Mouse (Mus musculus): ENCODE results near the gene Tcf7. TPM values are rescaled to one million over a fixed set of nuclear protein-coding genes. Genes with fewer than 3 reads are reported as not detected.

Tcf7 gene
- 38.8 and 66.2 TPM in 2 replicates for polyA plus RNA-seq (2012; ENCODE audit: low replicate concordance)

GRCm38 (mm10) chr11:52282774-52283595, at the start of gene Tcf7:
Tcf7 (minus strand) TSS chr11:52283014.

DNA sequence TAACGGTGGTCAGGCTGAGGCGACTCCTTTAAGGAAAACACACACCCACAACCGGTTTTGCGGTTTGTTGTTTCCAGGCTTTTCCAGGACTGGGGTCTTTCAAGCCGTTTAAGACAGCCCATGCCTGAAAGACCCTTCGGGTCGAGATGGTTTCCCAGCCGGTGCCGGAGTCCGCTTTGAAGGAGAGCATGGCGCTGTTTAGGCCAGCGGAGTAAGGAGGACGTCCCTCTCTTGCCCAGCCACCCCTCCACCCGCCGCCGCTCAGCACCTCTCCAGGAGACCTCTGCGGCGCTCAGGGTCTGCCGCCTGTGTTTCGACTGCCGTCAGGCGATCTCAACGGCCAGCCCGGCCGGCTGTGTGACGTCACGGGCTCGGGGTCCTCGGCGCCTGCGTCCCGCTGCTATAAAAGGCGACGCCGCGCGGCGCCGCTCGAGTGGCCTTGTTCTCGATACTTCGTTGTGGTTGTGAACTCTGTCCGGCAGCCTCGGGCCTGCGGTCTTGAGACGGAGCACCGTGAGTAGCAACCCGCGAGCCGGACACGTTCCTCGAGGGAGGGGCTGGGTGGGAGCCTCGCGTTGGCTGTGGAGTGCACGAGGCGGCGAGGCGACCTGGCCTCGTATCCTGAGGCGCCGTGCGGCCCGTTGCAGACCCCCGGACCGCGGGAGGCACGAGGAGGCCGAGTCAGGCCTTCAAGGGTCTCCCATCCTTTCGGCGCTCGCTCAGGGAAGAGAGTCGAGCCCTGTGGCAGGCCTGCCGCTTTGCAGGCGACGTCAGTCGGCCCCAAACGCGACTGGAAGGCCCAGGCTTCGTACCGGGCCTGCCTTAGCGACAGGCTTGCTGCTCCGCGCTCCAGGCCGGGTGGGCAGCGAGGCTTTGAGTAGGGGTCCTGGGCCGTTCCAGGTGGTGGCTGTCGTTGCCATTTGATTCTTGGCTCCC, 50.9 kb downstream of the Tcf7 start, which contains the start of gene Skp1a:
Gene Skp1a (plus strand): TSS at position 390 of the 936 bp plus-strand sequence.

DNA sequence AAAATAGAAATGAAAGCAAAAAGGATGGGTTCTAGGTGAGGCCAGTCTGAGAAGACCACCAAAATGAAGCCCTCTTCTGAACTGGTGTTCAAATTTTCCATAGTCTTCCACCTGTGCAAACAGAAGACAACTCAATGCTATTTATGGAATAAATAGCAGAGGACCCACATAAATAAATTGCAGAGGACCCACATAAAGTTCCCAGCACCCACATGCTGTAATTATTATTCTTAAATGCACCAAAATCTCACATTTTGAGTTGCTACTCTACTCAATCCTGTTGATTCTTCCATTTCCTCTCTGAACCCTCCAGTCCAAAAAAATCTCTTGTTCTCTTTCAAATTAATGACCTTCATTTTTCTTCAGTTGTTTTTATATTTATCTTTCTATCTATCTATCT, 68.9 kb downstream of the Tcf7 start, which contains the start of gene Olfr1371:
Gene Olfr1371 (minus strand): TSS at position 101 of the 400 bp plus-strand sequence.

Other genes with a start within 250 kb of the Tcf7 start
- 8.8 and 12.8 TPM in 2 replicates for gene Ppp2ca, start 184.3 kb downstream of the Tcf7 start, polyA plus RNA-seq (2012; ENCODE audit: low replicate concordance)
- not detected in 2 replicates for gene Olfr1373, start 137.5 kb downstream of the Tcf7 start, polyA plus RNA-seq (2012; ENCODE audit: low replicate concordance)
- gene Olfr1371, start 69.0 kb downstream of the Tcf7 start, polyA plus RNA-seq (2012; ENCODE audit: low replicate concordance) = not detected in 2 replicates
- gene Skp1a, start 51.0 kb downstream of the Tcf7 start, polyA plus RNA-seq (2012; ENCODE audit: low replicate concordance) = 1.8 and 4.1 TPM in 2 replicates
- gene Vdac1, start 77.8 kb upstream of the Tcf7 start, polyA plus RNA-seq (2012; ENCODE audit: low replicate concordance) = 14.9 and 30.1 TPM in 2 replicates
- 119 and 124 TPM in 2 replicates for gene 9530068E07Rik, start 113.4 kb upstream of the Tcf7 start, polyA plus RNA-seq (2012; ENCODE audit: low replicate concordance)

All from leukemia stem cell, adult 10-12 weeks (primary cell).